Mouse (Mus musculus): ENCODE measurements at regions not wholly inside any gene's neighbourhood (a gene's known extent, or its start where the extent isn't known, plus 50 kb on each side); places are given as distances from the start of the nearest gene placed in this dataset.
A peak's percentile ranks its signal among the peaks of the same experiment; 100 is the strongest.

GRCm38 (mm10) chr14:24995226-24995625, 463.8 kb upstream of the Zmiz1 start:
- no peak for DNase-seq (ENCODE audit: extremely low spot score, low read depth, low spot score)

GRCm38 (mm10) chr14:24997786-24998509, 461.0 kb upstream of the Zmiz1 start:
- no peak for DNase-seq (ENCODE audit: extremely low spot score, low read depth, low spot score)

- no peak for DNase-seq (ENCODE audit: extremely low spot score, low read depth, low spot score)
Measured at GRCm38 (mm10) chr14:24999008-24999572, 459.9 kb upstream of the Zmiz1 start.

GRCm38 (mm10) chr14:25005241-25005946, 453.6 kb upstream of the Zmiz1 start:
- DNase-seq (ENCODE audit: extremely low spot score, low read depth, low spot score) = no peak

- no peak for DNase-seq (ENCODE audit: extremely low spot score, low read depth, low spot score)
Measured at GRCm38 (mm10) chr14:25011926-25012325, 447.1 kb upstream of the Zmiz1 start.

GRCm38 (mm10) chr14:25015288-25016238, 443.4 kb upstream of the Zmiz1 start:
- DNase-seq (ENCODE audit: extremely low spot score, low read depth, low spot score) = no peak

- no peak for DNase-seq (ENCODE audit: extremely low spot score, low read depth, low spot score)
Measured at GRCm38 (mm10) chr14:25017860-25018259, 441.1 kb upstream of the Zmiz1 start.

GRCm38 (mm10) chr14:25019306-25019905, 439.6 kb upstream of the Zmiz1 start:
- no peak for DNase-seq (ENCODE audit: extremely low spot score, low read depth, low spot score)

GRCm38 (mm10) chr14:25022523-25023269, 436.3 kb upstream of the Zmiz1 start:
- DNase-seq (ENCODE audit: extremely low spot score, low read depth, low spot score) = peak; percentile 31

GRCm38 (mm10) chr14:25023270-25023800, 435.6 kb upstream of the Zmiz1 start:
- peak; percentile 33 for DNase-seq (ENCODE audit: extremely low spot score, low read depth, low spot score)

- no peak for DNase-seq (ENCODE audit: extremely low spot score, low read depth, low spot score)
Measured at GRCm38 (mm10) chr14:25025074-25025473, 433.9 kb upstream of the Zmiz1 start.

GRCm38 (mm10) chr14:25027076-25027475, 431.9 kb upstream of the Zmiz1 start:
- no peak for DNase-seq (ENCODE audit: extremely low spot score, low read depth, low spot score)

GRCm38 (mm10) chr14:25027842-25028241, 431.1 kb upstream of the Zmiz1 start:
- no peak for DNase-seq (ENCODE audit: extremely low spot score, low read depth, low spot score)

GRCm38 (mm10) chr14:25030881-25031280, 428.1 kb upstream of the Zmiz1 start:
- no peak for DNase-seq (ENCODE audit: extremely low spot score, low read depth, low spot score)

- DNase-seq (ENCODE audit: extremely low spot score, low read depth, low spot score) = no peak
Measured at GRCm38 (mm10) chr14:25031756-25032680, 427.0 kb upstream of the Zmiz1 start.

GRCm38 (mm10) chr14:25032899-25033298, 426.1 kb upstream of the Zmiz1 start:
- DNase-seq (ENCODE audit: extremely low spot score, low read depth, low spot score) = no peak

- DNase-seq (ENCODE audit: extremely low spot score, low read depth, low spot score) = no peak
Measured at GRCm38 (mm10) chr14:25042265-25042664, 416.7 kb upstream of the Zmiz1 start.

- no peak for DNase-seq (ENCODE audit: extremely low spot score, low read depth, low spot score)
Measured at GRCm38 (mm10) chr14:25044106-25044505, 414.9 kb upstream of the Zmiz1 start.

GRCm38 (mm10) chr14:25044867-25045266, 414.1 kb upstream of the Zmiz1 start:
- no peak for DNase-seq (ENCODE audit: extremely low spot score, low read depth, low spot score)
